Mouse (Mus musculus): ENCODE data around the gene Extl1. TPM values are rescaled to one million over a fixed set of nuclear protein-coding genes. Genes with fewer than 3 reads are reported as not detected.

Extl1 gene
- polyA plus RNA-seq, 1 experiment from 2014 or later, result 0.25 TPM

DNA sequence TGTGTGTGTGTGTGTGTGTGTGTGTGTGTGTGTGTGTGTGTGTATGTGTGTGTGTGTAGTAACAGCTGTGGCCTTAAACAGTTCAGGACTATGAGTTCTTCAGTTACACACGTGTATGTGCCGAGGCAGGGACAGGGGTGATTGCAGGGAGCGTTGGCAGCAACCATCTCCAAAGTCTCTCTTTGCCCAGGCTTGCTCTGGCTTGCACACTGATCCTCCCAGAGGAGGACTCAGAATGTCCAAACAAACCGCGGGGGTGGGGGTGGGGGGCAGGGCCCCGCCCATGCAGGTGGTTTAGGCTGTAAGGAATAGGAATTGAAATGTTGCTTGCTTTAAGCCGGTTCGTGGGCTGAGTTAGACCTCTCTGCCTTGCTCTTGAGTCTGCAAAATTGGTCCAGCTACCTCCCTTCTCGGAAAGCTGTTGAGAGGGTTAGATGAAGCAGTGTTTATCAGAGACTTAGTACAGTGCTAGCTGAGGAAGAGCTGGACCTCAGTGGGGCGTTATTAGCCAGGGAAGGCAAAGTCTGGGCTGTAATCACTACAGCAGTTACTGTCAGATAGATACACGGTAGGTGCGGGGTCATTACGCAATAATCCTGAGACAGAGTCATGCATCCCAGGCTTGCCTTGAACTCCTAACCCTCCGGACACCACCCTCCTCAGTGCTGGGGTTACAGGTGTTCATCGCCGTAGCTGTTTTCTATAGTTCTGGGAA, 18.4 kb upstream of the Extl1 start:
- WGBS, result 70% methylated on average over 16 of the region's 16 CpGs
- DNase-seq (ENCODE audit: low spot score), result no peak
- Histone ChIP-seq H3K27ac (0 out of 2 replicates have a peak overlapping the region, but pooled peaks have one; percentile 66), H3K27me3 (ENCODE audit: insufficient read depth, poor library complexity, severe bottlenecking) (peaks cover 10% of the 10 kb centered on the region; the same call in 1 of the 2 replicates), H3K36me3 (no peaks in the 10 kb centered on the region), H3K9me3 (no peaks in the 10 kb centered on the region), H3K4me1 (replicated peaks) (peaks cover 44% of the 10 kb centered on the region), H3K4me3 (peak overlapping the region; percentile 42)

DNA sequence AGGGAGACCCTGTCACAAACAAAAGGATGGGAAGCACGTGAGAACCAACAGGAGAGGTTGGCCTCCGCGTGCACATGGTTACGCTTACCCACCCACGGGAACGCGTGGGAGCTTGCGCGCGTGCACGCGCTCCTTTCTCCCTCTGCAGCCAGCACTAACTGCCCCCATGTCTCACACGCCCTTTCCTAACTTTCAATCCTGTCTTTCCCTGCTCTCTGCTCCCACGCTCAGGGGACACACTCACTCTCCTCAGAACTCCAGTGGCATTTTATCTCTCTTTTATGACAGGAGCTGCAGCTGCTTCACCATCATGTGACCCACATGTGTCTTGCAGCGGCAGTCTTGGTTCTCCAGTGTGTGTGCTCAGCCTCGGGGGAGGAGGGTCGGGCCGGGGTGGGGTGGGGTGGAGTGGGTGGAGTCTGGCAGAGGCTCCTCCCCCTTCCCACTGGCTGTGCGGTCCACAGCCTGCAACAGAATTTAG, 17.6 kb upstream of the Extl1 start:
- peak overlapping the region; percentile 42 for H3K4me3 ChIP-seq
- H3K27me3 ChIP-seq (ENCODE audit: insufficient read depth, poor library complexity, severe bottlenecking), result peaks cover 10% of the 10 kb centered on the region; the same call in 1 of the 2 replicates
- peaks cover 51% of the 10 kb centered on the region for H3K4me1 ChIP-seq (replicated peaks)
- DNase-seq (ENCODE audit: low spot score), result peak; percentile 58
- H3K36me3 ChIP-seq, result no peaks in the 10 kb centered on the region
- WGBS, result 9% methylated on average over 19 of the region's 19 CpGs
- H3K9me3 ChIP-seq, result no peaks in the 10 kb centered on the region
- H3K27ac ChIP-seq, result peak overlapping the region; percentile 66

DNA sequence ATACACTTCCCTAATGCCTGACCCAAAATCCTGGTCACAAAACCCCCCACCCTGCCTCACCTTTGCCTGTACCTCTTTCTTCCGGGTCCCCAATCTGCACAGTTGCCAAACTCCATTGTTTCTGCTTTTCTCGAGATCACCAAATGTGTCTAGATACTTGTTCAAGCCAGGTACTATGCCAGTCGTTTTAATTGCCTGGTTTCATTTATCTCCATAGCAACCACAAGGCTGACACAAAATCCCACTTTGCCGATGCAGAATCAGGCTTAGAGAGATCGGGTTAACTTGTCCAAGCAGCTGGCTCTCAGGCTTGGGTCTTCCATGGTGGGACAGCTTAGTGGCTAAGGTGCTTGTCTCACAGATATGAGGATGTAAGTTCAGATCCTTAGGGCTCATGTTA, 16.6 kb upstream of the Extl1 start:
- WGBS, result 42% methylated on average over 5 of the region's 5 CpGs
- Histone ChIP-seq H3K4me3 (no peak overlapping the region), H3K27ac (no peak overlapping the region), H3K27me3 (ENCODE audit: insufficient read depth, poor library complexity, severe bottlenecking) (peaks cover 10% of the 10 kb centered on the region; the same call in 1 of the 2 replicates), H3K36me3 (no peaks in the 10 kb centered on the region), H3K4me1 (replicated peaks) (peaks cover 55% of the 10 kb centered on the region), H3K9me3 (no peaks in the 10 kb centered on the region)
- DNase-seq (ENCODE audit: low spot score), result no peak

DNA sequence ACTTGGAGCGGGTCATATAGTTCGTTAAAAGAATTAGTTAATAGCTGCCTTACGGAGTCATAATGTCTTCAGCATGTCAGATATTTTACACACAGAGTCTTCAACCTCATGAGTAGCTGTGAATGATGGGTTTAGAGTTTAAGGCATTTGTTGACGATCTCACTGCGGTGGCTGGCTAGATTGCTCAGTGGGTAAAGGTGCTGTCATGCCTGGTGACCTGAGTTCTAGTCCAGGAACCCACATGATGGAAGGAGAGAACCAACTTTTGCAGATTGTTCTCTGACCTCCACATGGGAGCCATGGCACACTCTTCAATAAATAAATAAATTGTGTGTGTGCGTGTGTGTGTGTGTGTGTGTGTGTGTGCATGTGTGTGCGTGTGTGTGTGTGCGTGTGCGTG, 14.1 kb upstream of the Extl1 start:
- WGBS, result 91% methylated on average over 9 of the region's 9 CpGs
- Histone ChIP-seq H3K4me3 (no peak overlapping the region), H3K27me3 (ENCODE audit: insufficient read depth, poor library complexity, severe bottlenecking) (peaks cover 9% of the 10 kb centered on the region; the same call in 1 of the 2 replicates), H3K4me1 (replicated peaks) (peaks cover 47% of the 10 kb centered on the region), H3K9me3 (no peaks in the 10 kb centered on the region), H3K27ac (no peak overlapping the region), H3K36me3 (no peaks in the 10 kb centered on the region)
- no peak for DNase-seq (ENCODE audit: low spot score)

DNA sequence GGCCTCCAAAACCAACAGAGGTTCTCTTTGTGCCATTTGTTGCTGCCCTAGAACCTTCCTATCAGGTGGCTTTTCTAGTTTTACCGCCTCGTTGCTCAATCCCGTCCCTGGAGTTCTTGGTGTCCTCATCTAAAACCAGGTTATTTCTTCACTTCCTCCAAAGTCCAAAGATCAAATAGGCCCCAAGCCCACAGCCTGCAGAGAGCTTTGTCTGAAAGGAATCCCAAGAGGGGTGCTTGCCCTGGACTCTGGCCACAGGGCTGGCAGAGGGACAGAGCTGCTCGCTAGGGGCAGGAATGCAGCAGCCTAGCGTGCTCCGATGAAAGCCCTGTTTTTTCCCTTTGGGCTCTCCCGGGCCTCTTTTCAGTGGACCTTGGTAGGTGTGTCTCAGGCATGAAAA, 13.5 kb upstream of the Extl1 start:
- WGBS, result 31% methylated on average over 7 of the region's 7 CpGs
- Histone ChIP-seq H3K27ac (peak overlapping the region; percentile 85), H3K4me3 (peak overlapping the region; percentile 65), H3K27me3 (ENCODE audit: insufficient read depth, poor library complexity, severe bottlenecking) (peaks cover 3% of the 10 kb centered on the region; the same call in 1 of the 2 replicates), H3K9me3 (no peaks in the 10 kb centered on the region), H3K4me1 (replicated peaks) (peaks cover 50% of the 10 kb centered on the region), H3K36me3 (no peaks in the 10 kb centered on the region)
- DNase-seq (ENCODE audit: low spot score), result no peak

DNA sequence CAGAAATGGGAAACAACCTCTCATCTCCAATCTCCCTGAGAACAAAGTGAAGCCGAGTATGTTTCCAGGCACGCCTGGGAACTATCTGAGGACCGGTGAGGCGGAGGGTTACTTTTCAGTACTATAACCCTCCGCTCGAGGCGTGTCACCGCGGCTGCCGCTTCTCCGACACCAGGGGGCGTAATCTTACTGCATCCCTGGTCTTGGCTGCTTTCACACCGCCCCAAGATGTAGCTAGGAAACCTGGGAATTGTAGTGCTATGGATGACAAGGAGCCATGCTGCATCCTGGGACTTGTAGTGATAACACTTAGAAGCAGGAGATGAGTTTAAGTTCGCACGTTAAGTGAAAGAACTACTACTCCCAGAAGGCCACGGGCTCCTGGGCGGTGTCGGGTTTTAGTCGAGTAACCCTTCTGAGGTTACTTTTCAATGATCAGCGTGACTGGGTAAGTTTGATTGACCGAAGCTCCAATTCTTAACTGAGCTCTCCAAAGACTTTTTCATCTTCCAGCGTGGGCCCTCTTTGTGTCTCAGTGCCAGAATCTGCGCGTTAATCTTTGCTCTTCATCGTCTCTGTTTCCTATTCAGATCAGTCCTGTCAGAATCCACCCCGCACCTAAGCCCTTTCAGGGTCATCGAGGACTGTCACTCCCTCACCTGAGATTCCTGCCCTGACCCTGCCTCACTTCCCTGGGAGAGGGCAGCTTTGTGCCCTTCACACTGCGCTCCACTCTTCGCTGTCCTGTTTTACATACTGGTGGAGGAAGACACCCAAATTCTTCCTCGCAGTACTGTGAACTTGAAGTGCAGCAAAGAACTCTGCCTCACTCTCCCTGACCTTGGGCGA, 12.6 kb upstream of the Extl1 start, which contains the start of gene Pafah2:
Pafah2 (plus strand) TSS at position 344 of the 849 bp plus-strand sequence.
- H3K27me3 ChIP-seq (ENCODE audit: insufficient read depth, poor library complexity, severe bottlenecking), result no peaks in the 10 kb centered on the region

DNA sequence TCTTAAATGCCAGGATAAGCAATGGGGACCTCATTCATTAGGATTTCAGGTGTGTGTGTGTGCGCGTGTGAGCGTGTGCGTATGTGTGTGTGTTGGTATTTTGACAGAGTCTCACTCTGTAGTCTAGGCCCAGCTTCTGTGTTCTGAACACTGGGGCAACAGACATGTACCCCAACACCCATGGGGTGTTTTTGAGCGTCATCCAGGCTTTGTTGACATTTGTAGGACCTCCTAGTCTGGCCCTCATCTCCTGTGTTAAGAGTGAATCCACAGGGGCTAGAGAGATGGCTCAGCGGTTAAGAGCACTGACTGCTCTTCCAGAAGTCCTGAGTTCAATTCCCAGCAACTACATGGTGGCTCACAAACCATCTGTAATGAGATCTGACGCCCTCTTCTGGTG, 11.5 kb upstream of the Extl1 start:
- H3K27ac ChIP-seq, result no peak overlapping the region
- H3K9me3 ChIP-seq, result peaks cover 9% of the 10 kb centered on the region; the same call in 1 of the 2 replicates
- no peak for DNase-seq (ENCODE audit: low spot score)
- WGBS, result 93% methylated on average over 7 of the region's 7 CpGs
- H3K36me3 ChIP-seq, result no peaks in the 10 kb centered on the region
- peaks cover 30% of the 10 kb centered on the region for H3K4me1 ChIP-seq (replicated peaks)
- H3K4me3 ChIP-seq, result no peak overlapping the region
- no peaks in the 10 kb centered on the region for H3K27me3 ChIP-seq (ENCODE audit: insufficient read depth, poor library complexity, severe bottlenecking)

More for the DNA sequence above, 12.6 kb upstream of the Extl1 start, which contains the start of gene Pafah2:
- Histone ChIP-seq H3K4me3 (peak within 1 kb of the TSS; percentile 65), H3K27ac (peak within 1 kb of the TSS; percentile 85), H3K9me3 (peaks cover 5% of the 10 kb centered on the region; the same call in 1 of the 2 replicates), H3K4me1 (replicated peaks) (peaks cover 41% of the 10 kb centered on the region), H3K36me3 (no peaks in the 10 kb centered on the region)
- WGBS, result under 1% methylated on average over 31 of the region's 31 CpGs
- DNase-seq (ENCODE audit: low spot score), result peak; percentile 92

DNA sequence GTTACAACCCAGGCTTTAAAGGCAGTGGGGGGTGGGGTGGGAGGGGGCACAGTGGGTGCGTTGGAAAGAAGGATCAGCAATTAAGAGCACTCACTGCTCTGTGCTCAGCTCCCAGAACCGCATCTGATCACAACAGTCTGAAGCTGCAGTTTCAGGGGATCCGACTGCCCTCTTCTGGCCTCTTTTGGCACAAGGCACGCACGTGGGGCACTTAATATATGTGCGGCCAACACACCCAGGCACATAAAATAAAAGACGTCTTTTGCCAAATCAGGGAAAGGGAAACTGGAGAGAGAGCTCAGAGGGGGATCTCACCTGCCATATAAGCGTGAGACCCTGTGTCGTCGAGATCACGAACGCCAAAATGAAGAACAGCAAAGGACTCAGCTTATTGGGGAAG, 9.4 kb upstream of the Extl1 start:
- Histone ChIP-seq H3K4me1 (replicated peaks) (peaks cover 25% of the 10 kb centered on the region), H3K9me3 (peaks cover 9% of the 10 kb centered on the region; the same call in 1 of the 2 replicates), H3K4me3 (0 out of 2 replicates have a peak overlapping the region, but pooled peaks have one; percentile 16), H3K27me3 (ENCODE audit: insufficient read depth, poor library complexity, severe bottlenecking) (no peaks in the 10 kb centered on the region), H3K27ac (no peak overlapping the region), H3K36me3 (no peaks in the 10 kb centered on the region)
- 21% methylated on average over 12 of the region's 12 CpGs for WGBS
- DNase-seq (ENCODE audit: low spot score), result peak; percentile 36

DNA sequence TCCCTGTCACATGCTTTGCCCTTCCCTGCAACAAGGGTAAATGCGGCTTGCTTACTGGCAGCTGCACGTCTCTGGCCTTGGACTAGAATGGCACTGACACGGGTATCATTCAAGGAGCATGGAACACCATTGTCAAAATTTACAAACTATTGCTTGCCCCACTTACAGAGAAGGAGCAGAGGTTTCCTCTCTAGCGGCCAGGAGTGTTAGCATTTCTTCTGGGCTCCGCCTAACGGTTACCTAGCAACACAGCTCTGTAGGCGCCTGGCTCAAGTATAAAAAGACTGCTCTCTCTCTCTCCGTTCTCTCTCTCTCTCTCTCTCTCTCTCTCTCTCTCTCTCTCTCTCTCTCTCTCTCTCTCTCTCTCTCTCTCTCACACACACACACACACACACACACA, 8.9 kb upstream of the Extl1 start:
- Histone ChIP-seq H3K4me1 (replicated peaks) (peaks cover 25% of the 10 kb centered on the region), H3K4me3 (0 out of 2 replicates have a peak overlapping the region, but pooled peaks have one; percentile 16), H3K9me3 (peaks cover 9% of the 10 kb centered on the region; the same call in 1 of the 2 replicates), H3K27ac (no peak overlapping the region), H3K36me3 (no peaks in the 10 kb centered on the region), H3K27me3 (ENCODE audit: insufficient read depth, poor library complexity, severe bottlenecking) (no peaks in the 10 kb centered on the region)
- WGBS, result 16% methylated on average over 8 of the region's 8 CpGs
- DNase-seq (ENCODE audit: low spot score), result no peak

DNA sequence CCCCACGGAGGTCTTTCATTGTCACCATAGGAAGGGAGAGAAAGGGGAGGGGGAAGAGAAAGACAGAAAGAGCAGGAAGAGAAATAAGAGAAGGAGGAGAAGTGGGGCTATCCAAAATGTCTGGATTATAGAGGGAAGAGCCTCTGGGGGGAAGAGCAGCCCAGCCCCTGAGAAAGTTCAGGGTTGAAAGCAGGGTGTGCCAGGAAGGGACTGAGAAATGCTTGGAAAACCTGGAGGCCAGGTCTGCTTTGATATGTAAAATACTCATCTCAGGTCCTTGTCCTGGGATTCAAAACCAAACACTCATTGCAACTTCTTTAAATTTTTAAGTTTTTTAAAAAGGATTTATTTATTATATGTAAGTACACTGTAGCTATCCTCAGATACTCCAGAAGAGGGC, 8.0 kb upstream of the Extl1 start:
- Histone ChIP-seq H3K36me3 (no peaks in the 10 kb centered on the region), H3K4me3 (no peak overlapping the region), H3K9me3 (peaks cover 9% of the 10 kb centered on the region; the same call in 1 of the 2 replicates), H3K27ac (no peak overlapping the region), H3K27me3 (ENCODE audit: insufficient read depth, poor library complexity, severe bottlenecking) (no peaks in the 10 kb centered on the region), H3K4me1 (replicated peaks) (peaks cover 16% of the 10 kb centered on the region)
- WGBS, result 89% methylated on average over 1 of the region's 1 CpGs
- DNase-seq (ENCODE audit: low spot score), result no peak

DNA sequence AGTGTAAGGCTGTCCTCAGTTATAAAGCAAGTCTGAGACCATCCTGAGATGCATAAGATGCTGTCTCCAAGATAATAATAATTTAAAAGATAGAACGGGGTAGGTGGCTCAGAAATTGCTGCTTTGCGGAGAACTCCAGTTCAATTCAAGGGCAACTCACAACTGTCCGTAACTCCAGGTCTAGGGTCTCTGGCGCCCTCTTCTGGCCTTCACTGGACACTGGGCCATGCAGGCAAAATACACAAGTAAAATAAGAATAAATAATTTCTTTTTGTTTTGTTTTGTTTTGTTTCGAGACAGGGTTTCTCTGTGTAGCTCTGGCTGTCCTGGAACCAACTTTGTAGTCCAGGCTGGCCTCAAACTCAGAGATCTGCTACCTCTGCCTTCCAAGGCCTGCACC, 4.7 kb upstream of the Extl1 start:
- Histone ChIP-seq H3K27ac (no peak overlapping the region), H3K4me3 (no peak overlapping the region), H3K36me3 (no peaks in the 10 kb centered on the region), H3K27me3 (ENCODE audit: insufficient read depth, poor library complexity, severe bottlenecking) (no peaks in the 10 kb centered on the region), H3K9me3 (peaks cover 9% of the 10 kb centered on the region; the same call in 1 of the 2 replicates), H3K4me1 (replicated peaks) (peaks cover 10% of the 10 kb centered on the region)
- WGBS, result 20% methylated on average over 5 of the region's 5 CpGs
- DNase-seq (ENCODE audit: low spot score), result peak; percentile 72

DNA sequence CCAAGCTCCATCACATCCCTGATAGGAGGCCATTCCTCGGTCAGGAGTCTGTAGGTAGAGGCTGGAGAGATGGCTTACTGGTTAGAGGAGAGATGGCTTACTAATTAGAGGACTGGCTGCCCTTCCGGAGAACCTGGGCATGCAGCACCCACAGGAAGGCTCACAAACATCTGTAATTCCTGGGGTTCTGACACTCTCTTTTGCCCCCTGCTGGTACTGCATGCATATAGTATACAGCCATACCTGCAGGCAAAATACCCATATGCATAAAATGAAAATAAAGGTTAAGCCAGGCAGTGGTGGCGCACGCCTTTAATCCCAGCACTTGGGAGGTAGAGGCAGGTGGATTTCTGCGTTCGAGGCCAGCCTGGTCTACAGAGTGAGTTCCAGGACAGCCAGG, 3.6 kb upstream of the Extl1 start:
- Histone ChIP-seq H3K4me1 (replicated peaks) (peaks cover under 1% of the 10 kb centered on the region), H3K4me3 (no peak overlapping the region), H3K27me3 (ENCODE audit: insufficient read depth, poor library complexity, severe bottlenecking) (no peaks in the 10 kb centered on the region), H3K27ac (no peak overlapping the region), H3K36me3 (no peaks in the 10 kb centered on the region), H3K9me3 (peaks cover 9% of the 10 kb centered on the region; the same call in 1 of the 2 replicates)
- WGBS, result 79% methylated on average over 6 of the region's 6 CpGs
- DNase-seq (ENCODE audit: low spot score), result no peak

All from hindbrain, embryonic 10.5 days (tissue).